Mouse (Mus musculus) kidney, adult 11 months (tissue): ENCODE measurements around the gene Gm45213.

Source experiments
- DNase-seq: peaks from one replicate; pipeline ENCODE4 v3.0.0; 2022

Gene Gm45213

GRCm38 (mm10) chr7:66108961-66109854 lies 65.8 kb downstream of the Gm45213 start, which contains the start of gene Chsy1:
TSS of gene Chsy1 (plus strand) at chr7:66109515.
- peak; percentile 85 for DNase-seq

GRCm38 (mm10) chr7:66109855-66110635 lies 66.6 kb downstream of the Gm45213 start:
- no peak for DNase-seq

GRCm38 (mm10) chr7:66110636-66111112 lies 67.3 kb downstream of the Gm45213 start:
- no peak for DNase-seq

GRCm38 (mm10) chr7:66111211-66111610 lies 67.8 kb downstream of the Gm45213 start:
- no peak for DNase-seq
